Mouse (Mus musculus) kidney, postnatal 14 days (tissue): ENCODE measurements at regions not wholly inside any gene's neighbourhood (a gene's known extent, or its start where the extent isn't known, plus 50 kb on each side); places are given as distances from the start of the nearest gene placed in this dataset.

Source experiments
- DNase-seq: peaks from one replicate; pipeline ENCODE4 v3.0.0; 2022; ENCODE audit warnings: mixed read lengths

DNA sequence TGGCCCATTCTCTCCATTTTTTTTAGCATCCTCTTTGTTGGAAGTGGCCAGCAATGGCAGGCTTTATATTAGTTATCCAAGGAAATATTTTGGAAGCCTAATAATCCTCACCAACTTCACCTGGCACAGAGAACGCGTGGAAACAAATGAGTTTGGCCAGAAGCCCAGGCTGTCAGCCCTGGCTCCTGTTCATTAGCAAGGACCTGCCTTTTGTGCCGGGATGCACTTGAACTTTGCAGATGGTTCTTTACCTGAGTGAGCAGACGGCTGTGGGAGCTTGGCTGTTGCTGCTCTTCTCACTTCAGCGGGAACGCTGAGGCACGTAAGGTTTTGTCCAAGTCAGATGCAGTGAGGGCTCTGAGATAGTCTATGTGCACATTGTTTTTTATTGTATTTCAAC lies 142.3 kb downstream of the Fam169b start:
- DNase-seq = peak; percentile 10

DNA sequence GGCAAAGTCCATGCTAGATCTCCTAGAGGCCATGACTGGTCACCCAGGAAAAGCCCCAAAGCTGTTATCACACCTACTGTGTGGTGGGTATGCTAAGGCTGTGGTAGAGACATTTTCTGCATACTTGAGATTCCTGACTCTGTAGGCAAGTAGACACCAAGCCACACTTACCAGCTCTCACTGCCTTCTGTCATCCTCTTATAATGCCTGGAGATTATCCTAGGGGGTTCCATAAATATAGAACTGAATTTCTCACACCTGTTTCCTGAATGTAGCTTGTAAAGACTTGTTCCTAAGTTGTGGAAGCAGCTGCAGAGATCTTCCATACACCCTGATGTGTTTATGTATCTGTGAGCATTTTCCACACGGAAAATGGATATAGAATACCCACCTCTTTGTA lies 139.1 kb downstream of the Fam169b start:
- no peak for DNase-seq
